Mouse (Mus musculus): Measurements from ENCODE around the gene Mfsd14a.

- TF ChIP-seq POLR2A (IDR thresholded peaks at IDR 0.05; ENCODE audit: insufficient read length, low read depth) (no peak), MAX (IDR thresholded peaks at IDR 0.05; ENCODE audit: low read depth) (no peak), POLR2AphosphoS2 (IDR thresholded peaks at IDR 0.05; ENCODE audit: insufficient read length, low read depth) (no peak), USF1 (IDR thresholded peaks at IDR 0.05; ENCODE audit: low read depth) (no peak), REST (IDR thresholded peaks at IDR 0.05; ENCODE audit: insufficient read depth, insufficient read length) (no peak), TCF12 (IDR thresholded peaks at IDR 0.05; ENCODE audit: insufficient read depth, poor library complexity, severe bottlenecking) (no peak), MYOD1 (IDR thresholded peaks at IDR 0.05; ENCODE audit: control insufficient read depth in 1 of 3, insufficient read length in 2 of 3, low read depth in 2 of 3) (no peak), CEBPB (IDR thresholded peaks at IDR 0.05; ENCODE audit: insufficient read depth, poor library complexity, severe bottlenecking) (no peak), TCF3 (IDR thresholded peaks at IDR 0.05; ENCODE audit: insufficient read length, low read depth) (no peak)
These were observed 18.7 kb upstream of the Mfsd14a start, which contains the start of gene Gm43191 for GRCm38 (mm10) chr3:116681160-116681559.

All from myocyte (in vitro differentiated cells).